Mouse (Mus musculus): ENCODE measurements around the gene Samm50. TPM values are rescaled to one million over a fixed set of nuclear protein-coding genes. Genes with fewer than 3 reads are reported as not detected.

Samm50 gene
- polyA plus RNA-seq, 1 experiment = 13.1 TPM

DNA sequence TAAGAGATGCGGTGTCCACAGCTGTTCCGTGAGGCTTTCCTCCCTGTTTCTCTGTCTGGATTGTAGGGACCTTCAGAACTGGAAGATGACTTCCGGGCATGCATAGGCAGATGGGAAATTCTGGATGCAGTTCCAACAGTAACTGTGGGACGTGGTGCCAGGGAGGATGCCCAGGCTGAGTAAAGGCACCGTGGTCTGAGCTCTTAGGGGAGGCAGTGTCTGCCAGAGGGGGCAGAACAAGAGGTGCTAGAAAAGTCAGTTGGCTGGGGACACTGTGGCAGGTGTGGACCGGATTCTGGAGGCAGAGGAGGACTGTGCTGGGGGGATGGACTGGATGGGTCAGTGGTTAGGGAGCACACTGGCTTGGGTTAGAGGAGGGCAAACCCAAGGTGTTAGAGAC, 70.6 kb downstream of the Samm50 start:
- Histone ChIP-seq H3K4me1 (ENCODE audit: control insufficient read depth, insufficient read depth, insufficient read length, low read length) (no peaks in the 10 kb centered on the region), H3K27ac (ENCODE audit: insufficient read depth, low read depth, low read length) (no peak overlapping the region), H3K4me3 (ENCODE audit: low read depth, low read length) (no peak overlapping the region), H3K36me3 (ENCODE audit: control insufficient read depth, insufficient read depth, low read length) (no peaks in the 10 kb centered on the region), H3K27me3 (ENCODE audit: control insufficient read depth, insufficient read depth, low read length) (no peaks in the 10 kb centered on the region)
- WGBS = 90% methylated on average over 6 of the region's 6 CpGs
- no peak for TF ChIP-seq POLR2A (IDR thresholded peaks at IDR 0.05; ENCODE audit: low read depth, low read length)
- no peak for TF ChIP-seq CTCF (IDR thresholded peaks at IDR 0.05; ENCODE audit: extremely low read depth, insufficient read length, insufficient replicate concordance, low read depth, low read length)

DNA sequence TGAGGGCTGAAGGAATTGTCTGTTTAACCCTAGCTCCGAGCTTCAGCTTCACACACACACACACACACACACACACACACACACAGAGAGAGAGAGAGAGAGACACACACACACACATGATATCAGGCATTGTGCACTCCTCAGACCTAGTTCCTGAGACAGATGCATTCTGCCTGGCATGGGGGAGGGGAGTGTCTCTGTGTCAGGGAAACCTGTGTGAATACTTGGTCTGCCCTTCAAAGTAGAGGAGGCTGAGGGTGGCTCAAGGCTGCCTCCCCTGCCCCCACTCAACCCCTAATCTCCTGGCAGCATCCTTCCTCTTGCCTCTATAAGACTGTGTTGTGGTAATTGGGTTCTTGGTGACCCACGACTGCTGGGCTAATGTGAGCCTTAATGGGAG, 71.5 kb downstream of the Samm50 start:
- Histone ChIP-seq H3K36me3 (ENCODE audit: control insufficient read depth, insufficient read depth, low read length) (no peaks in the 10 kb centered on the region), H3K4me1 (ENCODE audit: control insufficient read depth, insufficient read depth, insufficient read length, low read length) (no peaks in the 10 kb centered on the region), H3K4me3 (ENCODE audit: low read depth, low read length) (no peak overlapping the region), H3K27ac (ENCODE audit: insufficient read depth, low read depth, low read length) (no peak overlapping the region), H3K27me3 (ENCODE audit: control insufficient read depth, insufficient read depth, low read length) (no peaks in the 10 kb centered on the region)
- TF ChIP-seq POLR2A (IDR thresholded peaks at IDR 0.05; ENCODE audit: low read depth, low read length) (no peak), CTCF (IDR thresholded peaks at IDR 0.05; ENCODE audit: extremely low read depth, insufficient read length, insufficient replicate concordance, low read depth, low read length) (no peak)
- WGBS = 51% methylated on average over 2 of the region's 2 CpGs

DNA sequence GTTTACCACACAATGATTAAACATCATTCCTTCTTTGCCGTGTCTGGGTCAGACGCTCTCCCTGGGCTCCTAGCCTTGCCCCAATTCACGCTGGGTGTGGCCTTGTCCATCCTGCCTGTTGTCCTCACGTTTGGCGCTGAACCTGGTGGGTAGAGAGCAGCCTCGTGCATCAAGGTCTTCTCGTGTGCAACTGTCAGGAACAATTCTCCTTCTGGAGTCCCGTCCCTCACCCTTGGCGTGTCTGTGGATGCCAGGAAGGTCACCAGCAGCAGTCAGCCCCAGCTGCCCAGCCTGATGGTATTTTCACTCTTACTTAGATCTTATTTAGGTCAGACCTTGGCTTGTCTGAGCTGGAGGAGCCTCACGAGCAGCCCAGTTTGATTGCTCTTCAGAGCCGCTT, 73.1 kb downstream of the Samm50 start:
- H3K4me3 ChIP-seq (ENCODE audit: low read depth, low read length) = no peak overlapping the region
- TF ChIP-seq CTCF (IDR thresholded peaks at IDR 0.05; ENCODE audit: extremely low read depth, insufficient read length, insufficient replicate concordance, low read depth, low read length) = no peak
- no peak for TF ChIP-seq POLR2A (IDR thresholded peaks at IDR 0.05; ENCODE audit: low read depth, low read length)
- H3K27ac ChIP-seq (ENCODE audit: insufficient read depth, low read depth, low read length) = no peak overlapping the region
- no peaks in the 10 kb centered on the region for H3K36me3 ChIP-seq (ENCODE audit: control insufficient read depth, insufficient read depth, low read length)
- 61% methylated on average over 11 of the region's 11 CpGs for WGBS
- no peaks in the 10 kb centered on the region for H3K27me3 ChIP-seq (ENCODE audit: control insufficient read depth, insufficient read depth, low read length)
- H3K4me1 ChIP-seq (ENCODE audit: control insufficient read depth, insufficient read depth, insufficient read length, low read length) = no peaks in the 10 kb centered on the region

DNA sequence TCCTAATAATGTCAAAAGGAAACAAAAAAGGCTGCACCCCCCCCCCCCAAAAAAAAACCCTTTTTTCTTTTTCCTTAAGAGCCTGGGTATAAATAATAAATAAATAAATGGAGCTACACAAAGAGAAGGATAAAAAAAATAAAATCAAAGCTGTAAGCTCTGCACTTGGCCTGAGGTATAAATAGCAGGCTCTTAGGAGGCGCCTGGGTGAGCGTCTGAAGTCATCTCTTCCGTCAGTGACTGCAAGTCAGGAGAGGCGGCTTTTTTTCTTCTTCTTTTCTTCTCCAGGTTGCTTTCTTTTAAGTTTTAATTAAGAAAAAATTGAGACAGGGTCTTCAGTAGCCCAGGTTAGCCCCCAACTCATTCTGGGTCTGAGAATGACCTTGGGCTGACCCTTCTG, 74.2 kb downstream of the Samm50 start:
- no peak overlapping the region for H3K4me3 ChIP-seq (ENCODE audit: low read depth, low read length)
- TF ChIP-seq CTCF (IDR thresholded peaks at IDR 0.05; ENCODE audit: extremely low read depth, insufficient read length, insufficient replicate concordance, low read depth, low read length) (no peak), POLR2A (IDR thresholded peaks at IDR 0.05; ENCODE audit: low read depth, low read length) (no peak)
- H3K27me3 ChIP-seq (ENCODE audit: control insufficient read depth, insufficient read depth, low read length) = no peaks in the 10 kb centered on the region
- H3K27ac ChIP-seq (ENCODE audit: insufficient read depth, low read depth, low read length) = no peak overlapping the region
- H3K36me3 ChIP-seq (ENCODE audit: control insufficient read depth, insufficient read depth, low read length) = no peaks in the 10 kb centered on the region
- 71% methylated on average over 4 of the region's 4 CpGs for WGBS
- no peaks in the 10 kb centered on the region for H3K4me1 ChIP-seq (ENCODE audit: control insufficient read depth, insufficient read depth, insufficient read length, low read length)

Other genes starting within 250 kb of the Samm50 start
- gene Efcab6, start 126.9 kb upstream of the Samm50 start, polyA plus RNA-seq (2012; rRNA removed) = not detected in 2 replicates
- gene Sult4a1, start 86.5 kb upstream of the Samm50 start, polyA plus RNA-seq (2012; rRNA removed) = 0.75 and 1.6 TPM in 2 replicates
- gene Pnpla5, start 69.1 kb upstream of the Samm50 start, polyA plus RNA-seq (2012; rRNA removed) = not detected in 2 replicates
- gene Pnpla3, start 24.4 kb upstream of the Samm50 start, polyA plus RNA-seq (2012; rRNA removed) = 0.80 and 2.0 TPM in 2 replicates
- gene Parvb, start 39.8 kb downstream of the Samm50 start, polyA plus RNA-seq (2012; rRNA removed) = 1.4 and 2.9 TPM in 2 replicates
- 2.1 and 4.8 TPM in 2 replicates for gene Parvg, start 131.8 kb downstream of the Samm50 start, polyA plus RNA-seq (2012; rRNA removed)